Mouse (Mus musculus) granulocyte monocyte progenitor cell, adult 5-6 weeks (primary cell): ENCODE measurements around the gene Inhba. TPM values are rescaled to one million over a fixed set of nuclear protein-coding genes. Genes with fewer than 3 reads are reported as not detected.
A peak's percentile ranks its signal among the peaks of the same experiment; 100 is the strongest.

Experiments used
- ATAC-seq: replicated peaks from 2 replicates; pipeline ENCODE4 v1.8.0; 2016; ENCODE audit warnings: mild to moderate bottlenecking, moderate TSS enrichment, inconsistent platforms; ENCODE audit not compliant: poor library complexity, severe bottlenecking
- total RNA-seq, 2 experiments: library from RNA; stranded (forward) in 1 of 2; stranded (reverse) in 1 of 2; fragments of 200-712, 200-1000 nt in 1 of 2; fragments of >200 nt in 1 of 2; fragmentation: Nextera tagmentation in 1 of 2; gene quantifications; 2 replicates each; pipeline ENCODE4 v1.2.3; 2014 to 2017

Inhba gene
- total RNA-seq, 2 experiments from 2014 or later, result 0.21 TPM; not detected in 1

DNA sequence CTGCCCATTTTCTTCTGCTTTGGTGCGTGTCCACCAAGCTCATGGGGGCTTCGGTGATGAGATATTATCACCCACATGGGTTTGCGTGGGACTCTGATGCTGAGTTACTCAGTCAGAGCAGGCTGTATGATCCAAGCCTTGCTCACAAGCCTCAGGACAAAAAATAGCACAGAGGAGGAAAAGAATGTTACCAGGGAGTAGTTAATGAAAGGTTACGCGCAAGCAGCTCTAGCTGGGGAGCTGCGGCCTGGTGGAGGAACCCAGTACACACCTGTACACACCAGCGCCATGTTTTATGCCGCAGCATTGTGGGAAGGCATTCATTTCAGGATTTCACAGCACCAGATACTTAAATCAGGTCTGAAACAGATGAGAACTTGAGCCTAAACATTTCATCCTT, 10.9 kb downstream of the Inhba start:
- no peak for ATAC-seq

DNA sequence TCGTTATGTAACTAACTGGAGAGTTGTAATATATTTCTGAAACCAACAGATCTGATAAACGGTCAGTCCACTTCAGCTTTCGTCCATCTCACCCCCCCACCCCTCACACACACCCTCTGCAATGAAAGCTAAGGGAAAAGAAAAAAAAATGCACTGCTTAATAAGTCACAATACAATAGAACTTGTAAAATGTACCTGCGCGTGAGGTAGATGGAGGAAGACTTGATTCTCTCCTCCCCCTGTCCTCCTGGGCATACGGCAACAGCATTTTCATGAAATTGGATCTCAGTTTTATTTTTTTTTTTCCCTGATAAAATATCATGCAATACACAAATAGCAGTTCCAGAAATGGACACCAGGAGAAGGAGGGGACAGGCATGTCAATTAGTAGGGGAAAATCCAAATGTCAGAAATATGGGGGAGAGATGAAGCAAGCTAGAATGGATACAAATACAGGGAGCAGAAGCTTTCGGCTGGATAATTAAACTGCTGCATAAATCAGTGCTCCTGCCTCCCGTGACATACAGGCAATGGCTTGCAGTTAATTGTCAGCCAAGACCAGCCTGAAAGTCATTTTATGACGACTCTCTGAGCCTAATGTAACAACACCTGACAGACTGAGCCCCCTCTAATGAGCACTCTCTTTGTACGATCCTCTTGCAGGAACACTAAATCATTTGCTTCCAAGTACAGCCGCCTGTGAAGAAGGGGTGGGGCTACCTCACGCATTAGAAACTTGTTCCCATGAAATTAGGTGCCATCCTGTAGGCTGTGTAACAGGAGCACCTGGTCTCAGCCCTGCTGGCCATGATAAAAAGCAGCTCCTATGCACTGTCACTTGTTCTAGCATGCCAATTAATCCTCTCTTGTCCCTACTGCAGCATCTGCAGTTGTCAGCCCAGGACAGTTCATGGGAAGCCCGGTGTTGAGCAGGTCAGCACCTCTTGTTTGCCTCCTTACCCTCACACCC, 11.7 kb downstream of the Inhba start:
- no peak for ATAC-seq

GRCm38 (mm10) chr13:16030557-16031057, 19.0 kb downstream of the Inhba start:
- peak; percentile 53 for ATAC-seq

DNA sequence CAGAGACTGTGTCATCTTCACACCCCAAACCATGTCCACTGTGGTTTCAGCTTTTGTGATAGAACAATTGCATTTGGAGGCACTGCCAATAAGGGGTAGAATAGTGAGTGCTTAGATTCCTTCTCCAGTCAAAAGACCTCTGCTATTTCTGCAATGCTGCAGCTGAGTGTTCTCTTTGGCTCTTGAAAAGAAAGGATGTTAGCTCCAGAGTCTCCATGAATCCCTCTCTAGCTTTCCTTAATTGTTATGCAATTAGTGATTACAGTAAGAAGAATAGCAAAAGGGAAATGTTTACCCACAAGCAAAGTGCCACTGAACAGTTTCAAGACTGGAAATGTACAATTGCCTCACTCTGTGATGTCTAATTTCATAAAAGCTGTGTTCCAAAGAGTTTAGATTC, 20.8 kb downstream of the Inhba start:
- ATAC-seq, result no peak

DNA sequence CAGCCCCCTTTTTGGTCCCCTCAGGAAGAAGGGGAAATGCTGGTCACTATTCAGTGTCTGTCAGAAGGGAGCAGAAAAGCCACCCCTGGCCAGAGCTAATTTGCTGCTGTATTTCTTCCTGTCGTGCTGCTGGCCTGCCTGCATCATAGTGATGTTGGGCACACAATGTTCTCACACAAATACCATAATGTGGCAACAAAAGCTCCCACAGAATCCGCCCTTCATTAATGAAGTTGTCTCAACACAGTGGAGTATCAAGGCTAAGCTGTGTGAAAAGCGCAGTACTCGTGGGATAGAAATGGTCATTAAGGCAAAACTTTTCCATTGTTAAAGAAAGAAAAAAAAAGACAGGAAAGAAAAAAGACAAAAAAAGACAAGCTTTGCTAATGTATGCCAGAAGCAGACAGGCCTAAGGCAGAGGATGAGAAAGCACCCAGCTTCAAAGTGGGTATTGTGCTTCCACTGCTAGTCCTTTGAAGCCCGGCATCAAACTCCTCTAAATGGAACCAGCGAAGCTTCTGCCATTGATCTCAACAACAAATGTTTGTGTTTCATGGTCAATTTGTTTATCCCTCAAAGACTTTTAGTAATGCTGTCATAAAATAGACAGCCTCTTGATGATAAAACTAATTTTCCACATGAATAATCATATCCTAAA, 21.4 kb downstream of the Inhba start:
- ATAC-seq, result no peak

DNA sequence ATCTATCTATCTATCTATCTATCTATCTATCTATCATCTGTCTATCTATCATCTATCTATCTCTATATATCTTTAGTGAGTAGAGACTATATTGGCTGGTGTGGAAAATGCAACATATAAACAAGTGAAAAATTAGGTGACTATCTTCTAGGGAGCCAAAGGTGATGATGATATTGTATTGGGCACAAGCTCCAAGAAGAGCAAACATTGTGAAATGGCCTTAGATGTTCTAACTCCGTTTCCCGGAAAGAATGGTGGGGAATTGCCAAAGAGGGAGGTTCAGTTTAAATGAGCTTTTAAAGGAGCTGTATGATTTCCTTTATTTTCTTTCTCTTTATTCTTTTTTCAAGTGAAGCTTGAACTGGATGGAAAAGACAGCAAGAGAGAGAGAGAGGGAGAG, 57.4 kb downstream of the Inhba start:
- no peak for ATAC-seq

GRCm38 (mm10) chr13:16077276-16077675, 65.6 kb downstream of the Inhba start:
- no peak for ATAC-seq

GRCm38 (mm10) chr13:16078216-16078731, 66.6 kb downstream of the Inhba start:
- ATAC-seq, result no peak

GRCm38 (mm10) chr13:16080205-16080604, 68.6 kb downstream of the Inhba start:
- no peak for ATAC-seq
